Mouse (Mus musculus): ENCODE measurements around the gene Gpr108.

Gpr108 gene

DNA sequence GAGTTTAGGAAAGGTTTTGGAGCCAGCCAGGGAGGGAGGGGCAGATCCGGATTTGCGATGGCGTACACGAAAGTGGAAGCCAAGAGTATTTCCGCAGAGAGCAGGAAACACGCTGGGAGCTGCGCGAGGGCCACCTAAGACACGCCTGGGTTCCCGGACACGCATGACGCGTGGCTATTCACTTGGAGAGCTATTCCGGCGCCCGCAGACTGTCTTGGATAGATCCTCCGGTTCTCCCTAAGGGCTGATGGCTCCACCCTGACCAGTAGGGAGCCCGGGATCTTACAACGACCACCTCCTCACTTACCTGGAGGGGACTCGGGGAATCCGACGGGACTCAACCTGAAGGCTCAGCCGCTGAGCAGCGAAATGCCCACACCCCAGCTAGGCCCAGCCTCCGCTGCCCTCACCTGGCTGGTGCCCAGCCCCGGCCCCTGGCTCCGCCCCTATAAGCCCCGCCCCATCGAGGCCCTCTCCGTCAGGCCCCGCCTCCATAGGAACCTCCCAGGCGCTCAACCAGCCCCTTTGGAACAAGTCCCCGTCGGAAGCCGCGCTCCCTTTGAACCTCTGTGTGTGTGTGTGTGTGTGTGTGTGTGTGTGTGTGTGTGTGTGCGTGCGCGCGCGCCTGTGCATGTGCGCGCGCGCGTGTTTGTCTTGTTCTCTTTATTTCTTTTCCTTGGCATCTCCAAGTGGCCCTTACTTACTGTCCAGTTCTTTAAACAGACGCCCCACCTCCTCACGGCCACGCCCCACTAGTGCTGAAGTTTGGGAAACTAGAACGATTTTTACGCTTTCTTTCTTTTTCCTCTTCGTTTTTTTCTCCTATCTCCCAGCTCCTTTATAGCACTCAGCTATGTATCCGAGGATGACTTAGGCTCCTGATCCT is 27.1 kb upstream of the Gpr108 start:
- in situ Hi-C loops (cut with MboI; ENCODE audit: unreplicated experiment in 2 of 2), result loop anchor here in 1 of 2 experiments (25.0 kb wide), 1 partner anchor 688 kb away; the partner anchor contains the start of genes Safb and Safb2

DNA sequence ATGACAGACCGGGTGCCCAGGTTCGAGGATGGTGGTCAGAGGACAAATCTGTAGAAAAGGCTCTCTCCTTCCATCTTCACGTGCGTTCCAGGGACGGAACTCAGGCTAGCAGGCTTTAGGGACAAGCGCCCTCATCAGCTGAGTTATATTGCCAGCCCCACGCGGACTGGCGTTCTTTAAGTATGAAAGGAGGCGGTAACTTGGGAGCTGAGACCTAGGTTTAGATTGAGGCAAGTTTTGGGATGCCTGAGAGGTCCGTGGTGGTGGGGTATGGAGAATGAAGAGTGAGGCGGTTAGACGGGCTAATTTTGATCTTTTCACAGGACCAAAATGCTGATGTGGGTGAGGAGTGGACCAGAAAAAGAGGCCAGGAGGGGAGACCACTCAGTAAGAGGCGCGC is 26.4 kb upstream of the Gpr108 start:
- in situ Hi-C loops (cut with MboI; ENCODE audit: unreplicated experiment in 2 of 2), result loop anchor here in 1 of 2 experiments (25.0 kb wide), 1 partner anchor 687 kb away; the partner anchor contains the start of genes Safb and Safb2

DNA sequence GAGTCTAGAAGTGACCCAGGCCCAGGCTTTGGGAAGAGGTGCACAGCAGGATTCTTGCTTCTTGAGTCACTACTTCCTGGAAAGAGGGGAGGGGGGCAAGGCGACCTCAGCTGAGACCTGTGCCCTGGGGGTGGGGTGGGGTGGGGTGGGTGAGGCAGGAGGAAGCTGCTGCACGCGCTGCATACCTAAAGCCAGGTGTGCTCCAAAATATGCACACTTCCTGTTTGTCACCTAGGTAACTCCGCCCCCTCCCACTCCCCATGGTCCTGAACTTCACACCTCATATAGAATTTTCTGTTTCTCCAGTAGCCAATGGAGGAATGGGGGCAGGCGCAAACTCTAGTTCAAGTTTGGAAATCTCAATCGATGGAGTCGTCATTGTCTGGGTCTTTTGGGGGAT is 25.6 kb upstream of the Gpr108 start:
- in situ Hi-C loops (cut with MboI; ENCODE audit: unreplicated experiment in 2 of 2), result no loop called here

DNA sequence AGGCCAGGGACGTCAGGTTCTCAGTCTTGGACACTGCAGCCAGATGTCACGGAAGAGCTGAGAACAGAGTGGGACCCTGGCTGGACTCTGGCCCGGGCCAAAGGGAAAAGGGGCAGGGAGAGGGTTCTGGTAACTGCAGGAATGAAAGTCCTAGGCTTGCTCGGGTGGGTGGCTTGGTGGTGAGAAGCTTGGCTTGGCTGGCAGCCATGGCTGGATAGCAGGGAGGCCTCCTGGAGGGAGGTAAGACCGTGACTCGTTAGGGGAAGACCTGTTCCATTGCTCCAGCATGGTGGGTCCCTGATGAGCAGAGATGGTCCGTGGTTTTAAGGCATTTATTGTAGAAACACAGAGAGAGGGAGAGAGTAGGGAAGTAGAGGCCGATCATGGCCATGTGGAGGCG is 23.1 kb upstream of the Gpr108 start:
- in situ Hi-C loops (cut with MboI; ENCODE audit: unreplicated experiment in 2 of 2), result no loop called here

DNA sequence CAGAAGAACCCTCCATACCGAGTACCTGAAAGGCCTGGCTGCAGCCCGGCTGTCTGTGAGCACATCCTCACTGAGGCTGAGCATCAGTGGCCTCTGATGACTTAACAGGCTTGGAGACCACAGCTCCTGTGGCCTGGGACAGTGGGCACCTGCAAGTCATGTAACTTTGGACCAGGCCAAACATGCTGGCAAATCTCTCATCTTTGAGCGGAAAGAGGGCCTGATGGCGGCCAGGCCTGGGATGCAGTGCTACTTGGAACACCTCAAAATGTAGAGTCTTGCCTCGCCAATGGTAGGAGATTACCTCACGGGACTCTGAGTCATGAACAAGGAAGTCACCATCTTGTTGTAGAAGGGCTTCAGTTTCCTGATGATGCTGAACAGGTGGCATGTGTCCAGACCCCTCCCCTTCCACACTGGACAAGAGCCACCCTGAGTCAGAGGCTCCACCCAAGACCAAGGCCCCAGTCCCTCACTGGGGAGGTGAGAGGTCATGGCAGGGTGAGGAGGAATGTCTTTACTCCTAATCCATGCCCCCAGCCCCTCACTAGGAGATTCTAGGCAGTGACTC is 19.4 kb upstream of the Gpr108 start:
- in situ Hi-C loops (cut with MboI; ENCODE audit: unreplicated experiment in 2 of 2), result no loop called here

DNA sequence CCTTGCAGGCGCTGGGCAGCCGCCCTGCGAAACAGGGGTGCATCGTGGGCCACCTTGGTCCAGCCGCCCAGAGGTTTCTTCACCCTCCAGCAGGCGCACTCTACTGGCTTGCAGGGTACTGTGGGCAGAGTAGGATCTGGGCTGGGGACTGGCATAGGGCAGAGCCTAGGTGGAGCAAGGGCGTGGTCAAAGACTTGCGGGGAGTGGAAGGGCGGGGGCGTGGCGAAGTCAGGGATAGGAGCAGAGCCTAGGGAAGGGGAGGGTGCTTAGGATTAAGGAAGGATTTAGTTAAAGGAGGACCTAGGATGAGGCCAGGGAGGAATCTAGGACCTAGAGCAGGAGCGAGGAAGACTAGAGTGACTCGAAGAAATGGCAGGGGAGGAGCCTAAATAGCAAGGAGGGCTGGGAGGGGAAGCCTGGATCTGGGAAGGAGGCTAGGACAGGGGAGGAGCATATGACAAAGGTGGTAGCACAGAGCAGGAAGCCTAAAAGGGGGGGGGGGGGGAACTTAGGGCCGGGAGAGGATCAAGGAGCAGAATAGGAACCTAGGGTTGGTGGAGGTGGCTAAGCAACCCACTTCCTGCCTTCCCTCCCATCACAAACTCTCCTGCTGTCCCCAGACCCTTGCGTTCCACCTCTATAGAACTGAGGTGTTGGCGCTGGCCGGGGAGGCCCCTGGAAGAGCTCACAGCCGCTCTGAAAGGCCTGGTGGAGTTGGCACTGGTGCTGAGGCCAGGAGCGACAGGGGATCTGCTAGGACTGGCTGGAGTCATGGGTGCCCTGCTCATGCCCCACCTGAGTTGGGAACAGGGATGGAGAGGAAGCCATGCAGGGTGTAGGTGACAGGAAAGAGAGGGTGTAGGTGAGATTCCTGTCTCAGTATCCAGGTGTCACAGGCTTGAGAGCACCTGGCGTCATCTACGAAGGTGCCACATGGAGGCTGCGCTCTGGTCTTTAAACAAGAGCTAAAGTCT is 17.0 kb upstream of the Gpr108 start:
- in situ Hi-C loops (cut with MboI; ENCODE audit: unreplicated experiment in 2 of 2), result no loop called here

DNA sequence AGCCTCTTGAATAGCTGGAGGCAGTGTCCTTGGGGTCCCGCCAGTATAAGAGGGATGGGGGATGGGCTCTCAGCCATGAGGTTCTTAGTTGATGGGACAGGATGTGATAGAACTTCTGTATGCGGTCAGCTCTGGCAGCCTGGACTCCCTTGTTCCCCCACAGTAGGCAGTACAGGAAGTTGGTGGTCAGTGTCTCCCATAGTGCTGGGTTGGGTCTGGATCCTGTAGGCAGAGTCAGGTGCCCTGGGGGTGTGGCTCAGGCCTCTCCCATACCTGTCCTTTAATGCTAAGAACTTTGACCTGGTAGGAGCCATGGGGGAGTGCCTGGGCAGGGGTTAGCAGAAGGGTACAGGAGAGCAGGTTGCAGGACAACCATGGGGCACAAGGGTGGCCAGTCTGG is 15.9 kb upstream of the Gpr108 start:
- in situ Hi-C loops (cut with MboI; ENCODE audit: unreplicated experiment in 2 of 2), result no loop called here

DNA sequence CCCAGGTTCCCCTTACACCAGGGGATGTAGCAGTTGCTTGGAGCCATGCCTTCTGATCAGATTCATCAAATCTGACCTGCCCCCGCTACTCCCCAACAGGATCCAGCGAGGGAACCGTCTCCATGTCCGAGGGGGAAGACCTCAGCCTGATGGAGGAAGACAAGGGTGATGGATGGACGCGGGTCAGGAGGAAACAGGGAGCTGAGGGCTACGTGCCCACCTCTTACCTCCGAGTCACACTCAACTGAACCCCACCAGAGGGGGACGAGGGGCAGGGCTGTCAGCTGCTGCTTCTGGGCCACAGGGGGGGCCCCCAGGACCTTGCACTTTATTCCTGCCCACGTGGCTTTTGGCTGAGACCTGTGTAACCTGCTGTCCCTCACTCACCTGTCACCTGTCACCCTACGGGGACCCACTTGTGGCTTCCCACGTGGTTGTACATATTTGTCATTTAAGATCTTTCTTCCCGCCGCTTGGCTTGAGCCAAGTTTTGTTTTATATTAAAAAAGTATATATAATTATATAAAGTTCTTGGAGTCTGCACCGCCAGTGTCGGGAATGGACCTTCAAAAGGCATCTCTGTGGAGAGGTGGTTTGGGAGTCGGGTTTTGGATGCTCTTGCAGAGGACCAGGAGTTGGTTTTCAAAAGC is 14.8 kb upstream of the Gpr108 start:
- in situ Hi-C loops (cut with MboI; ENCODE audit: unreplicated experiment in 2 of 2), result no loop called here

DNA sequence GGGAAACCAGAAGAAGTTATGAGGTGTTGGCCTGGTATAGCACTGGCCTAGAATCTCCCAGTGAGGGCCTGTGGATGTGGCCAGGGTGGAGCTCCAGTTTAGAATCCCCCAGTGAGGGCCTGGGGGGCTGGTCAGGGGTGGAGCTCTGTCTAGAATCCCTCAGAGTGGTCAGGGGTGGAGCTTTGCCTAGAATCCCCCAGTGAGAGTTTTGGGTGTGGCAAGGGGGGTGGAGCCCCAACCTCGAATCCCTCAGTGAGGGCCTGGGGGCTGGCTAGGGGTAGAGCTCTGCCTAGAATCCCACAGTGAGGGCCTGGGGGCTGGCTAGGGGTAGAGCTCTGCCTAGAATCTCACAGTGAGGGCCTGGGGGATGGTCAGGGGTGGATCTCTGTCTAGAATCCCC is 13.6 kb upstream of the Gpr108 start:
- in situ Hi-C loops (cut with MboI; ENCODE audit: unreplicated experiment in 2 of 2), result no loop called here

DNA sequence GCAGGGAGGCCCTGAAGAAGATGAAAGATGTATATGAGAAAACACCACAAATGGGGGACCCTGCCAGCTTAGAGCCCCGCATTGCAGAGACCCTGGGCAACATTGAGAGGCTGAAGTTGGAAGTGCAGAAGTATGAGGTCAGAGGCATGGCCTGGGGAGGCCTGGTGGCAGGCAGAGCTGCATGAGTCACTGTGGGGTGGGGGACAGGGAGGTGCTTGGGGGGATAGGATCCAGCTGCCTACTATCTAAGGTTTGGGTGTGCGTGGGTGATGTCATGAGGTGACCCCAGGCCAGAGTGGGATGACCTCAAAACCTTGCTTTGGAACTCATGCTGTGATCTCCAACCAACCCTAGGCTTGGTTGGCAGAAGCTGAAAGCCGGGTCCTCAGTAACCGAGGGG is 13.0 kb upstream of the Gpr108 start:
- in situ Hi-C loops (cut with MboI; ENCODE audit: unreplicated experiment in 2 of 2), result no loop called here

DNA sequence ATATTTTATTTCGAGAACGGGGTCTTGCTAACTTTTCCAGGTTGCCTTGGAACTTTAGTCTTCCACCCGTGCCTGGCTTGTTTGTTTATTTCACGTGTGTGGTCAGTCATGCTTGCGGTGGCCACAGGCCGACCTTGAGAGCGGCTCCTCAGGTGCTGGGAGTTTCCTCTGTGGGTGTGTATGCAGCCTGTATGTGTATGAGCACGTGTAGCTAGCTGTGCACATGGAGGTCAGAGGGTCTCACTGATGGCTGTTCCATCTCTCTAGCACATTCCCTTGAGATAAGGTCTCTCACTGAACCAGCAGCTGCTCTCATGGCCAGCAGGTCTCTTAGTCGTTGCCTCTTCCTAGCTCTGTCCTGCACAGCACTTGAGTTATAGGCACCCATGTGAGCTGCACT is 12.1 kb upstream of the Gpr108 start:
- in situ Hi-C loops (cut with MboI; ENCODE audit: unreplicated experiment in 2 of 2), result no loop called here

DNA sequence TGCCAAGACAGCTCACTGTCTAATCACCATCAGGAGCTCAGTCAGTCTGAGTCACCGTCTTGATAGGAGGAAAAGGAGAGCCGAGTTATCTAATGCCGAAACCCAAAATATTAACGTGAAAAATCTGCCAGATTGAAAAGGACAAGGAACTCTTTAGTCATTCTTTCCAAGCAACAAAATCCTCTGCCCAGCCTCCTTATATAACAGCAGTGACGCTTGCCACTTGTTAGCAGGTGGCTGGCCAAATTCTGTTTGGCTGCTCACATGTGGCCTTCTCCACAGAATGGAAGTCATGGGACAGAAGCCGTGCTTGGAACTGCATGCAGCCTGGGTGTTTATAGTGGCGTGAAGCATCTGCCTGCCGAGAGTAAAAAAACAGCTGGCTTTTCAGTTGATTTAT is 11.5 kb upstream of the Gpr108 start:
- in situ Hi-C loops (cut with MboI; ENCODE audit: unreplicated experiment in 2 of 2), result no loop called here

DNA sequence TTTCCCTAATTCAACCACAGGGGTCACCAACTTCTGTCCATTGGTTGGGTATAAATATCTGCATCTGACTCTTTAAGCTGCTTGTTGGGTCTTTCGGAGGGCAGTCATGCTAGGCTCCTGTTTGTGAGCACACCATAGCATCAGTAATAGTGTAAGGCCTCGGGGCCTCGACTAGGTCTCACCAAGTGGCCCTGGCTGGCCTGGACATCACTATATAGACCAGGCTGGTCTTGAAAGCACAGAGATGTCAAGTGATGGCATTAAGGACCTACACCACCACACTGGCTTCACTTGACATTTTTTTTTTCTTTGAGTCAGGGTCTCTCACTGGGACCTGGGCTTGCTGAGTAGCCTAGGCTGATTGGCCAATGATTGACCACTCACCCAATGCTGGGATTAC is 9.9 kb upstream of the Gpr108 start:
- in situ Hi-C loops (cut with MboI; ENCODE audit: unreplicated experiment in 2 of 2), result no loop called here

DNA sequence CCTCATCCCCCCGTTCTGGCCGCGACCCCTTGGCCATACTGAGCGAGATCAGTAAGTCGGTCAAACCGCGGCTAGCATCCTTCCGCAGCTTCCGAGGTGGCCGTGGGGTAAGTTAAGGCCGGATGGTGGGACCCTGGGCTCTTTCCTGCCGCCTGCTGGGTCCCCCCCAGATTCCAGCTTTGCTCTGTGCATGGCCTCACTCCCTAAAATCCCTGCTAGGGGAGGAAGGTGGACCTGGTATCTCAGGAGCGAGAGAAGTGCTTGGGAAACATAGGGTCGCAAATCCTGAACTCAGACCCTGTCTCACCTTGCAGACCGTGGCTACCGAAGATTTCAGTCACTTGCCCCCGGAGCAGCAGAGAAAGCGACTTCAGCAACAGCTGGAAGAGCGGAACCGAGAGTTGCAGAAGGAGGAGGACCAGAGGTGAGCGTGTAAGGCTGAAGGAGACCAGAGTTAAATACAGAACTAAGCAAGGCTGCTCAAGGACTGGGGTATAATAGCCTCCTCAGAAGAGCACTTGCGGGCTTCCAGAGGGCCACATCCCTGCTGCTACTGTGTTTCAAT is 8.8 kb upstream of the Gpr108 start:
- in situ Hi-C loops (cut with MboI; ENCODE audit: unreplicated experiment in 2 of 2), result no loop called here

DNA sequence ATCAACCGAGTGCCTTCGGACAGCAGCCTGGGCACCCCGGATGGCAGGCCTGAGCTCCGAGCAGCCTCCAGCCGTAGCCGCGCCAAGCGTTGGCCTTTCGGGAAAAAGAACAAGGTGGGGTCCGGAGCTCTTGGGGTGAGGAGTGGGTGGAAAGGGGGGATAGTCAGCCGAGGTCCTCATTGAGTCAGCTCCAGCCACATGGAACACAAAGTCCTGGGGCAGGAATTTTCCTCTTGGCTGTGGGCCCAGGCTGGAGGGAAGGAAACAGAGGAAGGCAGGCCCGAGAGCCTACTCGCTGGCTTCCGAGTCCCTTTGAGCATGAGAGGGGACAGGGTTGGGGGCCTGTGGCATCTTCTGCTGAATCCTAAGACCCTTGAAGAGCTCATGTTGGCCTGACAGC is 7.1 kb upstream of the Gpr108 start:
- in situ Hi-C loops (cut with MboI; ENCODE audit: unreplicated experiment in 2 of 2), result no loop called here

DNA sequence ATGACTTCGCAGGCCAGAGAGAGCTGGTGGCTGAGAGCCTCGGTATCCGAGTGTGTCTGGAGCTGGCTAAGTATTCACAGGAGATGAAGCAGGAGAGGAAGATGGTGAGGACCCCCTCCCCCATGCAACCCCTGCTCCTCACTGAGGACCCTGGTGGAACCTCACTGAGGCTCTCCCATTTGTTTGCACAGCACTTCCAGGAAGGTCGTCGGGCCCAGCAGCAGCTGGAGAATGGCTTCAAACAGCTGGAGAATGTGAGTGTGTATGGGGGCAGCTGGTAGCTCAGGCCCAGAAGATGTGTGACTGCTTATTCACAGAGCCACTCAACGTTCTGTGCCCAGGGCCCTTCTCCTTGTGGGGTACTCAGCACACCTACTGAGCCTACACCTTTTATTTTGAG is 5.1 kb upstream of the Gpr108 start:
- in situ Hi-C loops (cut with MboI; ENCODE audit: unreplicated experiment in 2 of 2), result no loop called here

DNA sequence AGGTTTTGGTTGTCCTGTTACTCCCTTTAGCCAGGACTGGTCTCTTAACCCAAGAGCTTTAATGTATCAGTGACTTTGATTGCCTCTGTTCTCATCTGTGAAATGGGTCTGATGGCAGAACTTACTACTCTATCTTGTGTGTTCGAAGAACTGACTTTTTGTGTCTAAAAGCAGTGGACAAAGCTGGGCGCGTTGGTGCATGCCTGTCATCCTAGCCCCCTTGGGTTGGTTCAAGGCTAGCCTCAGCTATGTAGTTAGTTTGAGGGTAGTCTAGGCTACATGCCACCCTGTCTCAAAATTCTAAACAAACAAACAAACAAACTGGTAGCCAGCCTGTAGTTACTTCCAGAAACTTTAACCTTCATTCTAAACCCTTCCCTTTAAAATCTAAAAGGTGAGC is 3.2 kb upstream of the Gpr108 start:
- in situ Hi-C loops (cut with MboI; ENCODE audit: unreplicated experiment in 2 of 2), result no loop called here

DNA sequence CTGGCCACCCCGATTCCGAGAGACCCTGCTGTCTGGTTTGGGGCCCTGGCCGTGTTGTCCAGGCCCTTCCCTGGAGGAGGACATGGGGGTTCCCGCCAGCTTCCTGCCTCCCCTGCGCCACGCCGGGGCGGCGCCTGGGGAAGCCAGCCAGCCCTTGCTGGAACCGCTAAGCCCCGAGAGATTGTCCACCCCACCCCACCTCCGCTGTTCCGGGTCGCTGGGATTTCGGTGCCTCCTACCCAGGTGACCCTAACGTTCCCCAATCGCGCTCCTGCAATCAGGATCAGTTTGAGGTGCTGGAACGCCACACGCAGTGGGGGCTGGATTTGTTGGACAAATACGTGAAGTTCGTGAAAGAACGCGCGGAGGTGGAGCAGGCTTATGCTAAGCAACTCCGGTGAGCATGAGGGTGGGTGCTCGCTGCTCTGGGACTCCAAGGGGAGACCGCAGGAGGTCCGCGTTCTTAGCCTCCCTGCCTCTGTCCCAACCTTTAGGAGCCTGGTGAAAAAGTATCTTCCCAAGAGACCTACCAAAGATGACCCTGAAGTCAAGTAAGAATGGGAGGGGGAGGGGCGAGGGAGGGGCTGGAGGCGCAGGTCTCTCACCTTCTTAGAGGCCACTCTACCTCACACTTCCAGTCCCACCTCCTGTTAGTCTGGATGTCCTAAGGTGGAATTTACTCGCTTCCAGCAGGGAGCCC is 2.4 kb upstream of the Gpr108 start:
- in situ Hi-C loops (cut with MboI; ENCODE audit: unreplicated experiment in 2 of 2), result no loop called here
